Mouse (Mus musculus) midbrain, embryonic 14.5 days (tissue): ENCODE measurements around the gene Stradb. TPM values are rescaled to one million over a fixed set of nuclear protein-coding genes. Genes with fewer than 3 reads are reported as not detected.

ENCODE experiments used
- ATAC-seq: fragments of 200-750 bp; cut with Nextera tagmentation; 2 replicates; pipeline ENCODE4 v1.8.0; 2017; ENCODE audit warnings: moderate number of reproducible peaks, moderate library complexity; ENCODE audit not compliant: low FRiP score, low TSS enrichment
- DNase-seq: peaks from one replicate; pipeline ENCODE4 v3.0.0-alpha.2; 2015
- H3K27ac ChIP-seq: fragments of 300-500 bp; sonication (generic); replicated peaks from 2 replicates; pipeline ENCODE4 v1.5.1; 2014; ENCODE audit warnings: mild to moderate bottlenecking, low read depth, low read length, moderate library complexity
- H3K27me3 ChIP-seq: fragments of 300-500 bp; sonication (generic); 2 replicates; pipeline ENCODE4 v1.6.1; 2014; ENCODE audit warnings: low read length, control low read depth, mixed read lengths; ENCODE audit not compliant: control insufficient read depth, insufficient read depth
- H3K36me3 ChIP-seq: fragments of 300-500 bp; sonication (generic); 2 replicates; pipeline ENCODE4 v1.6.1; 2014; ENCODE audit warnings: low read length, control low read depth; ENCODE audit not compliant: control insufficient read depth, insufficient read depth
- H3K4me1 ChIP-seq: fragments of 300-500 bp; sonication (generic); 2 replicates; pipeline ENCODE4 v1.6.1; 2014; ENCODE audit warnings: mild to moderate bottlenecking, antibody characterized with exemption, low read length, control low read depth; ENCODE audit not compliant: control insufficient read depth, insufficient read depth
- H3K4me2 ChIP-seq: fragments of 300-500 bp; sonication (generic); 2 replicates; pipeline ENCODE4 v1.6.1; 2014; ENCODE audit warnings: mild to moderate bottlenecking, low read length, moderate library complexity
- H3K4me3 ChIP-seq: fragments of 300-500 bp; sonication (generic); replicated peaks from 2 replicates; pipeline ENCODE4 v1.5.1; 2014; ENCODE audit warnings: low read depth, low read length
- H3K9ac ChIP-seq: fragments of 300-500 bp; sonication (generic); replicated peaks from 2 replicates; pipeline ENCODE4 v1.6.1; 2014; ENCODE audit warnings: mild to moderate bottlenecking, low read length, moderate library complexity
- H3K9me3 ChIP-seq: fragments of 300-500 bp; sonication (generic); 2 replicates; pipeline ENCODE4 v1.6.1; 2016; ENCODE audit warnings: low read length, control low read depth, mixed read lengths; ENCODE audit not compliant: control insufficient read depth
- WGBS: fragments of 180-500 bp; shearing (Covaris S2); extraction: QIAGEN DNeasy Blood & Tissue Kit; methylation state at CpG from one replicate; pipeline ENCODE4 v1.1.7; 2014; 5-methylcytosine and 5-hydroxymethylcytosine counted together
- polyA plus RNA-seq: library from polyadenylated mRNA; unstranded; fragments of >200 nt; fragmentation: Nextera tagmentation; extraction: Ambion mirVana; gene quantifications from 2 replicates; pipeline ENCODE4 v1.2.1, GENCODE M21; 2014

Gene Stradb
- polyA plus RNA-seq = 101 and 115 TPM in 2 replicates

- peak; percentile 96 for ATAC-seq
Measured at GRCm38 (mm10) chr1:58973366-58974221, at the start of gene Stradb, which contains the start of gene Trak2. Stradb (plus strand) TSS chr1:58973522. Trak2 (minus strand) TSS chr1:58973430.

GRCm38 (mm10) chr1:58926664-58927063 lies 46.7 kb upstream of the Stradb start:
- Histone ChIP-seq H3K27me3 (no peaks in the 10 kb centered on the region), H3K27ac (no peak overlapping the region), H3K4me1 (no peaks in the 10 kb centered on the region), H3K9me3 (0 out of 2 replicates have a peak, but pooled peaks cover 4% of the 10 kb centered on the region), H3K4me2 (no peak overlapping the region), H3K4me3 (no peak overlapping the region), H3K36me3 (peaks cover 14% of the 10 kb centered on the region), H3K9ac (no peak overlapping the region)
- WGBS = 97% methylated on average over 5 of the region's 5 CpGs
- DNase-seq = no peak
- no peak for ATAC-seq

More at GRCm38 (mm10) chr1:58973366-58974221, at the start of gene Stradb, which contains the start of gene Trak2:
- Histone ChIP-seq H3K9ac (peak within 1 kb of the TSS; percentile 84), H3K36me3 (peaks cover 5% of the 10 kb centered on the region; the same call in 1 of the 2 replicates), H3K27me3 (no peaks in the 10 kb centered on the region), H3K4me3 (peak within 1 kb of the TSS; percentile 91), H3K9me3 (no peaks in the 10 kb centered on the region), H3K4me2 (peak within 1 kb of the TSS; percentile 67), H3K27ac (peak within 1 kb of the TSS; percentile 86), H3K4me1 (peaks cover 31% of the 10 kb centered on the region)
- WGBS = under 1% methylated on average over 69 of the region's 69 CpGs
- DNase-seq = peak; percentile 98

- ATAC-seq (no peak), DNase-seq (no peak)
- 96% methylated on average over 10 of the region's 10 CpGs for WGBS
- H3K9ac ChIP-seq = no peak overlapping the region
- no peak overlapping the region for H3K4me2 ChIP-seq
- H3K4me1 ChIP-seq = no peaks in the 10 kb centered on the region
- no peak overlapping the region for H3K4me3 ChIP-seq
- peaks cover 5% of the 10 kb centered on the region; the same call in 1 of the 2 replicates for H3K36me3 ChIP-seq
- no peaks in the 10 kb centered on the region for H3K27me3 ChIP-seq
- H3K9me3 ChIP-seq = no peaks in the 10 kb centered on the region
- H3K27ac ChIP-seq = no peak overlapping the region
Measured at GRCm38 (mm10) chr1:58936746-58937605, 36.3 kb upstream of the Stradb start.

GRCm38 (mm10) chr1:58937606-58938099 lies 35.7 kb upstream of the Stradb start:
- no peak overlapping the region for H3K4me3 ChIP-seq
- WGBS = 95% methylated on average over 9 of the region's 9 CpGs
- H3K4me2 ChIP-seq = no peak overlapping the region
- H3K9me3 ChIP-seq = no peaks in the 10 kb centered on the region
- DNase-seq = no peak
- peaks cover 5% of the 10 kb centered on the region; the same call in 1 of the 2 replicates for H3K36me3 ChIP-seq
- no peak for ATAC-seq
- no peaks in the 10 kb centered on the region for H3K4me1 ChIP-seq
- no peak overlapping the region for H3K9ac ChIP-seq
- H3K27me3 ChIP-seq = no peaks in the 10 kb centered on the region
- H3K27ac ChIP-seq = no peak overlapping the region

- Histone ChIP-seq H3K36me3 (peaks cover 20% of the 10 kb centered on the region), H3K4me3 (no peak overlapping the region), H3K9me3 (no peaks in the 10 kb centered on the region), H3K9ac (no peak overlapping the region), H3K4me2 (no peak overlapping the region), H3K27me3 (no peaks in the 10 kb centered on the region), H3K27ac (no peak overlapping the region), H3K4me1 (no peaks in the 10 kb centered on the region)
- WGBS = 96% methylated on average over 2 of the region's 2 CpGs
- DNase-seq (no peak), ATAC-seq (no peak)
Measured at GRCm38 (mm10) chr1:58945523-58945922, 27.8 kb upstream of the Stradb start.

- H3K27ac ChIP-seq = no peak overlapping the region
- H3K4me2 ChIP-seq = no peak overlapping the region
- DNase-seq (no peak), ATAC-seq (no peak)
- no peaks in the 10 kb centered on the region for H3K9me3 ChIP-seq
- H3K4me1 ChIP-seq = no peaks in the 10 kb centered on the region
- H3K27me3 ChIP-seq = no peaks in the 10 kb centered on the region
- H3K4me3 ChIP-seq = no peak overlapping the region
- no peak overlapping the region for H3K9ac ChIP-seq
- WGBS = 94% methylated on average over 7 of the region's 7 CpGs
- peaks cover 20% of the 10 kb centered on the region for H3K36me3 ChIP-seq
Measured at GRCm38 (mm10) chr1:58945960-58946670, 27.2 kb upstream of the Stradb start.

GRCm38 (mm10) chr1:58946718-58947117 lies 26.6 kb upstream of the Stradb start:
- 93% methylated on average over 9 of the region's 9 CpGs for WGBS
- H3K4me2 ChIP-seq = no peak overlapping the region
- H3K9me3 ChIP-seq = no peaks in the 10 kb centered on the region
- ATAC-seq (no peak), DNase-seq (no peak)
- no peak overlapping the region for H3K27ac ChIP-seq
- peaks cover 20% of the 10 kb centered on the region for H3K36me3 ChIP-seq
- H3K4me3 ChIP-seq = no peak overlapping the region
- no peaks in the 10 kb centered on the region for H3K4me1 ChIP-seq
- no peak overlapping the region for H3K9ac ChIP-seq
- H3K27me3 ChIP-seq = no peaks in the 10 kb centered on the region

GRCm38 (mm10) chr1:58949561-58950106 lies 23.7 kb upstream of the Stradb start:
- Histone ChIP-seq H3K27ac (no peak overlapping the region), H3K4me2 (no peak overlapping the region), H3K9me3 (no peaks in the 10 kb centered on the region), H3K4me3 (no peak overlapping the region), H3K4me1 (no peaks in the 10 kb centered on the region), H3K36me3 (peaks cover 19% of the 10 kb centered on the region), H3K9ac (no peak overlapping the region), H3K27me3 (no peaks in the 10 kb centered on the region)
- no peak for DNase-seq
- ATAC-seq = no peak
- 91% methylated on average over 6 of the region's 6 CpGs for WGBS
